Mouse (Mus musculus) ovary, adult 10 weeks (tissue): ENCODE data around the gene Tufm. TPM values are rescaled to one million over a fixed set of nuclear protein-coding genes. Genes with fewer than 3 reads are reported as not detected.

Experiments used
- polyA plus RNA-seq: library from polyadenylated mRNA; stranded (reverse); fragments of 350-450 nt; fragmentation: Illumina TruSeq; extraction: RNeasy Lipid Tissue Mini Kit (QIAGEN cat#74804); gene quantifications from one replicate; pipeline ENCODE4 v1.2.3, GENCODE M21; 2014

Gene Tufm
- polyA plus RNA-seq: 2.9 TPM

GRCm38 (mm10) chr7:126487052-126487483, at the start of gene Tufm:
Gene Tufm (plus strand): TSS chr7:126487361.

GRCm38 (mm10) chr7:126463004-126463403, 24.2 kb upstream of the Tufm start, which contains the start of gene Atp2a1:
Gene Atp2a1 (minus strand): TSS chr7:126463108.

GRCm38 (mm10) chr7:126474993-126475581, 12.1 kb upstream of the Tufm start, which contains the start of gene Sh2b1:
Gene Sh2b1 (minus strand): TSS chr7:126475424.

GRCm38 (mm10) chr7:126503273-126503878, 16.2 kb downstream of the Tufm start, which contains the start of gene Atxn2l:
Gene Atxn2l (minus strand): TSS chr7:126503437.

Other genes with a start within 250 kb of the Tufm start
- gene Sbk1, start 214.7 kb upstream of the Tufm start, polyA plus RNA-seq: 8.5 TPM
- gene Lat, start 117.8 kb upstream of the Tufm start, polyA plus RNA-seq: not detected
- 2.6 TPM for gene Spns1, start 109.9 kb upstream of the Tufm start, polyA plus RNA-seq
- 14.5 TPM for gene Nfatc2ip, start 90.6 kb upstream of the Tufm start, polyA plus RNA-seq
- 0.17 TPM for gene Cd19, start 72.5 kb upstream of the Tufm start, polyA plus RNA-seq
- gene Rabep2, start 58.6 kb upstream of the Tufm start, polyA plus RNA-seq: 0.20 TPM
- gene Atp2a1, start 24.3 kb upstream of the Tufm start, polyA plus RNA-seq: not detected
- 0.57 TPM for gene Sh2b1, start 11.9 kb upstream of the Tufm start, polyA plus RNA-seq
- gene Atxn2l, start 16.1 kb downstream of the Tufm start, polyA plus RNA-seq: 24.4 TPM
- gene Eif3c, start 79.0 kb downstream of the Tufm start, polyA plus RNA-seq: 340 TPM
- 0.26 TPM for gene Apobr, start 97.6 kb downstream of the Tufm start, polyA plus RNA-seq
- 1.4 TPM for gene Cln3, start 98.5 kb downstream of the Tufm start, polyA plus RNA-seq
- not detected for gene Il27, start 107.6 kb downstream of the Tufm start, polyA plus RNA-seq
- gene Nupr1, start 143.5 kb downstream of the Tufm start, polyA plus RNA-seq: 10.7 TPM
- 2.7 TPM for gene Sgf29, start 161.9 kb downstream of the Tufm start, polyA plus RNA-seq
- gene Sult1a1, start 189.1 kb downstream of the Tufm start, polyA plus RNA-seq: 42.1 TPM
- 0.26 TPM for gene Bola2, start 208.0 kb downstream of the Tufm start, polyA plus RNA-seq
- gene Slx1b, start 208.4 kb downstream of the Tufm start, polyA plus RNA-seq: 1.2 TPM
- 2.9 TPM for gene Coro1a, start 220.4 kb downstream of the Tufm start, polyA plus RNA-seq